Comparison of ENCODE assay signal across 8 mouse cellular contexts in the genomic region with DNA sequence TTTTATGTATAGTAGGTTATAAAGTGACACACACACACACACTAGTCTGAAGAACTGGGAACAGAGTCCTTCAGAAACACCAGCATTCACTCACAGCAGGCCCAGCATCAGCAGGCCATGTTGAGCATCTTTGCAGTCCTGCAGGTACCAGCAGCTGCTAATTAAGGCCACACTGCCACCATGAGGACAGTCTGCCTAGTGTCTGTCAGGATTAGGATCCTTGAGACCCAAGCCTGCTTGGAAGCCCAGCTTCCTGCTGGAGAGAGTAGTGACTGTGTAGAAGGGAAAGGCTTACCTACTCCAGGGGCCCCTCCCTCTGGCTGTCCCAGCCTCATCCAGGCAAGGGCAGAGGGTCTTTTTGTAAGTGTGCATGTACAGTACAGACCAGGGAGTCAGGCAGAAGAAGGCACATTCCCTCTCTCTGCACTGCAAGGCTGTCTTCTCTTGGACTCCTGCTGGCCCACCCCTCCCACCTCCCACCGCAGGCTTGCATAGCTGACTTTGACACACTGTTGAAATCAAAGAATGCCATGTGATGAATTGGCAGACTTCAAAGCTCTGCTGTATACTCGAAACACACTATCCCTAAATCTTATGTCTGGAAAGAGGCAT. TPM values are rescaled to one million over a fixed set of nuclear protein-coding genes. Genes with fewer than 3 reads are reported as not detected.
DNase-seq lines count a peak whose midpoint lies in the region; ATAC-seq and TF ChIP-seq lines count a peak whose summit lies in the region.

No protein-coding gene starts in this region.

- TF ChIP-seq CTCF in bone marrow macrophage, adult 2 months (IDR thresholded peaks at IDR 0.05; ENCODE audit: low read depth, low read length): peak; percentile 24; the same call in 1 of the 2 replicates

- no peaks in the 10 kb centered on the region for H3K4me1 ChIP-seq in bone marrow macrophage, adult 2 months (ENCODE audit: control insufficient read depth, insufficient read depth, low read length)
- H3K4me1 ChIP-seq in forebrain, embryonic 10.5 days: no peaks in the 10 kb centered on the region
- H3K4me1 ChIP-seq in heart, embryonic 12.5 days (replicated peaks): no peaks in the 10 kb centered on the region; the same call in 1 of the 2 replicates
- H3K4me1 ChIP-seq in kidney, embryonic 16.5 days (ENCODE audit: insufficient read depth, low read length): no peaks in the 10 kb centered on the region
- H3K4me1 ChIP-seq in limb, embryonic 15.5 days: no peaks in the 10 kb centered on the region
- no peaks in the 10 kb centered on the region for H3K4me1 ChIP-seq in neural tube, embryonic 12.5 days

- H3K27me3 ChIP-seq in forebrain, embryonic 10.5 days (ENCODE audit: poor library complexity, severe bottlenecking): no peaks in the 10 kb centered on the region
- H3K27me3 ChIP-seq in heart, embryonic 12.5 days (replicated peaks): no peaks in the 10 kb centered on the region
- no peaks in the 10 kb centered on the region for H3K27me3 ChIP-seq in kidney, embryonic 16.5 days (ENCODE audit: insufficient read depth, low read length)
- H3K27me3 ChIP-seq in limb, embryonic 15.5 days: 0 out of 2 replicates have a peak, but pooled peaks cover 3% of the 10 kb centered on the region
- H3K27me3 ChIP-seq in neural tube, embryonic 12.5 days (replicated peaks): no peaks in the 10 kb centered on the region

- H3K36me3 ChIP-seq in forebrain, embryonic 10.5 days (replicated peaks): no peaks in the 10 kb centered on the region
- H3K36me3 ChIP-seq in heart, embryonic 12.5 days: no peaks in the 10 kb centered on the region
- H3K36me3 ChIP-seq in kidney, embryonic 16.5 days (ENCODE audit: insufficient read depth, low read length): no peaks in the 10 kb centered on the region
- H3K36me3 ChIP-seq in limb, embryonic 15.5 days: no peaks in the 10 kb centered on the region
- no peaks in the 10 kb centered on the region for H3K36me3 ChIP-seq in neural tube, embryonic 12.5 days

- H3K4me3 ChIP-seq in bone marrow macrophage, adult 2 months (ENCODE audit: insufficient read depth, low read length): no peak overlapping the region
- H3K4me3 ChIP-seq in forebrain, embryonic 10.5 days: no peak overlapping the region
- H3K4me3 ChIP-seq in heart, embryonic 12.5 days: no peak overlapping the region
- no peak overlapping the region for H3K4me3 ChIP-seq in kidney, embryonic 16.5 days (ENCODE audit: low read length)
- H3K4me3 ChIP-seq in limb, embryonic 15.5 days: no peak overlapping the region
- H3K4me3 ChIP-seq in neural tube, embryonic 12.5 days: no peak overlapping the region

- ATAC-seq in heart, embryonic 12.5 days (ENCODE audit: insufficient number of reproducible peaks, low FRiP score): peak; percentile 61; the same call in 1 of the 2 replicates
- peak; percentile 89 for ATAC-seq in kidney, embryonic 16.5 days (ENCODE audit: low FRiP score, low TSS enrichment)
- ATAC-seq in limb, embryonic 15.5 days (ENCODE audit: insufficient number of reproducible peaks, low FRiP score, low TSS enrichment, low read depth): peak; percentile 58
- ATAC-seq in neural tube, embryonic 12.5 days (ENCODE audit: low FRiP score, low read depth): peak; percentile 85

- H3K4me2 ChIP-seq in heart, embryonic 12.5 days: no peak overlapping the region
- no peak overlapping the region for H3K4me2 ChIP-seq in kidney, embryonic 16.5 days (replicated peaks; ENCODE audit: low read depth, low read length)
- H3K4me2 ChIP-seq in limb, embryonic 15.5 days: no peak overlapping the region
- H3K4me2 ChIP-seq in neural tube, embryonic 12.5 days (replicated peaks): no peak overlapping the region

- TF ChIP-seq POLR2A in bone marrow macrophage, adult 2 months (IDR thresholded peaks at IDR 0.05; ENCODE audit: borderline replicate concordance, low read depth, low read length): no peak

- H3K9me3 ChIP-seq in forebrain, embryonic 10.5 days: no peaks in the 10 kb centered on the region
- no peaks in the 10 kb centered on the region for H3K9me3 ChIP-seq in heart, embryonic 12.5 days (replicated peaks)
- H3K9me3 ChIP-seq in kidney, embryonic 16.5 days (ENCODE audit: low read length): no peaks in the 10 kb centered on the region
- no peaks in the 10 kb centered on the region for H3K9me3 ChIP-seq in limb, embryonic 15.5 days
- no peaks in the 10 kb centered on the region for H3K9me3 ChIP-seq in neural tube, embryonic 12.5 days

- DNase-seq in CD4-positive helper T cell, adult 2 months (ENCODE audit: low read depth, low spot score): peak; percentile 58
- DNase-seq in forebrain, embryonic 10.5 days (ENCODE audit: extremely low spot score, low spot score): peak; percentile 57
- DNase-seq in thymus, adult 18-20 months: peak; percentile 4 to 26

- H3K27ac ChIP-seq in bone marrow macrophage, adult 2 months (ENCODE audit: insufficient read depth, low read depth, low read length): no peak overlapping the region
- no peak overlapping the region for H3K27ac ChIP-seq in forebrain, embryonic 10.5 days
- H3K27ac ChIP-seq in heart, embryonic 12.5 days (ENCODE audit: poor library complexity, severe bottlenecking): no peak overlapping the region
- no peak overlapping the region for H3K27ac ChIP-seq in kidney, embryonic 16.5 days (ENCODE audit: low read length)
- H3K27ac ChIP-seq in limb, embryonic 15.5 days: no peak overlapping the region
- H3K27ac ChIP-seq in neural tube, embryonic 12.5 days: no peak overlapping the region

- no peak overlapping the region for H3K9ac ChIP-seq in heart, embryonic 12.5 days
- no peak overlapping the region for H3K9ac ChIP-seq in kidney, embryonic 16.5 days (replicated peaks; ENCODE audit: low read length)
- no peak overlapping the region for H3K9ac ChIP-seq in limb, embryonic 15.5 days
- no peak overlapping the region for H3K9ac ChIP-seq in neural tube, embryonic 12.5 days

- 77% methylated on average over 2 of the region's 2 CpGs for WGBS in forebrain, embryonic 10.5 days
- 38% methylated on average over 2 of the region's 2 CpGs for WGBS in heart, embryonic 12.5 days
- WGBS in kidney, embryonic 16.5 days: 31% methylated on average over 2 of the region's 2 CpGs
- 18% methylated on average over 2 of the region's 2 CpGs for WGBS in limb, embryonic 15.5 days
- 29% methylated on average over 2 of the region's 2 CpGs for WGBS in neural tube, embryonic 12.5 days

RNA-seq across cellular contexts. Expression of gene Slc36a4, which starts 27.6 kb away (rescaled TPM):
- polyA plus RNA-seq in bone marrow macrophage, adult 2 months (2012; ENCODE audit: insufficient read depth, insufficient read length, missing spikeins): 16.0 and 19.0 TPM in 2 replicates
- 9.9 and 10.9 TPM in 2 replicates for polyA plus RNA-seq in forebrain, embryonic 10.5 days (2016; fragmentation: Nextera tagmentation; extraction: Ambion mirVana)
- polyA plus RNA-seq in heart, embryonic 12.5 days (2016; fragmentation: Nextera tagmentation; extraction: Ambion mirVana): 11.8 and 11.9 TPM in 2 replicates
- polyA plus RNA-seq in kidney, embryonic 16.5 days (2015; fragmentation: Nextera tagmentation; extraction: Ambion mirVana): 15.8 and 16.3 TPM in 2 replicates
- 17.5 and 19.2 TPM in 2 replicates for polyA plus RNA-seq in limb, embryonic 15.5 days (2015; fragmentation: Nextera tagmentation; extraction: Ambion mirVana)
- polyA plus RNA-seq in neural tube, embryonic 12.5 days (2016; fragmentation: Nextera tagmentation; extraction: Ambion mirVana): 20.6 and 22.7 TPM in 2 replicates

RNA-seq across cellular contexts. Expression of gene Deup1, which starts 54.2 kb away (rescaled TPM):
- polyA plus RNA-seq in bone marrow macrophage, adult 2 months (2012; ENCODE audit: insufficient read depth, insufficient read length, missing spikeins): not detected in 2 replicates
- 1.0 and 1.3 TPM in 2 replicates for polyA plus RNA-seq in forebrain, embryonic 10.5 days (2016; fragmentation: Nextera tagmentation; extraction: Ambion mirVana)
- 0.09 TPM in 2 replicates for polyA plus RNA-seq in heart, embryonic 12.5 days (2016; fragmentation: Nextera tagmentation; extraction: Ambion mirVana)
- polyA plus RNA-seq in kidney, embryonic 16.5 days (2015; fragmentation: Nextera tagmentation; extraction: Ambion mirVana): 0.50 and 0.82 TPM in 2 replicates
- polyA plus RNA-seq in limb, embryonic 15.5 days (2015; fragmentation: Nextera tagmentation; extraction: Ambion mirVana): 0.10 and 0.33 TPM in 2 replicates
- 0.16 and 0.31 TPM in 2 replicates for polyA plus RNA-seq in neural tube, embryonic 12.5 days (2016; fragmentation: Nextera tagmentation; extraction: Ambion mirVana)
